Mouse (Mus musculus) ES-E14 (cell line): ENCODE results near the gene Dand5. TPM values are rescaled to one million over a fixed set of nuclear protein-coding genes. Genes with fewer than 3 reads are reported as not detected.

Experiments used
- DNase-seq: peaks from one replicate; pipeline ENCODE4 v3.0.0-alpha.2; 2013; ENCODE audit warnings: low read depth, low spot score
- H3K27ac ChIP-seq: 2 replicates; pipeline ENCODE4 v1.5.1; 2012; ENCODE audit warnings: low read depth, mild to moderate bottlenecking, low read length, moderate library complexity, mixed read lengths; ENCODE audit not compliant: poor library complexity, insufficient read depth, severe bottlenecking
- H3K36me3 ChIP-seq: 2 replicates; pipeline ENCODE4 v1.6.1; 2012; ENCODE audit warnings: mild to moderate bottlenecking, low read length, moderate library complexity, mixed read lengths; ENCODE audit not compliant: control insufficient read depth, poor library complexity, insufficient read depth, severe bottlenecking
- H3K4me1 ChIP-seq, 2 experiments: fragments of 150-350 bp in 1 of 2; sonication (generic) in 1 of 2; 2 replicates each; pipeline ENCODE4 v1.6.1; 2012; ENCODE audit warnings: low read length in 2 of 2, mild to moderate bottlenecking in 1 of 2, mixed read lengths in 1 of 2; ENCODE audit not compliant: control insufficient read depth in 2 of 2, insufficient read depth in 2 of 2, poor library complexity in 1 of 2
- H3K4me3 ChIP-seq, 2 experiments: fragments of 150-350 bp in 1 of 2; sonication (generic) in 1 of 2; 2 replicates each; pipeline ENCODE4 v1.5.1; 2012; ENCODE audit warnings: low read length in 2 of 2, low read depth in 1 of 2, mild to moderate bottlenecking in 1 of 2, mixed read lengths in 1 of 2; ENCODE audit not compliant: insufficient read depth in 1 of 2, poor library complexity in 1 of 2, severe bottlenecking in 1 of 2
- H3K9ac ChIP-seq: 2 replicates; pipeline ENCODE4 v1.6.1; 2012; ENCODE audit warnings: low read depth, mild to moderate bottlenecking, low read length, mixed read lengths; ENCODE audit not compliant: poor library complexity, insufficient read depth, severe bottlenecking
- H3K9me3 ChIP-seq: fragments of 150-350 bp; sonication (generic); 2 replicates; pipeline ENCODE4 v1.6.1; 2012; ENCODE audit warnings: low read depth, mild to moderate bottlenecking, low read length; ENCODE audit not compliant: control insufficient read depth, insufficient read depth
- CHD2 ChIP-seq: IDR thresholded peaks from 2 replicates; pipeline ENCODE4 v1.6.1; 2014; ENCODE audit warnings: mild to moderate bottlenecking, low read depth, low read length, inconsistent platforms
- HCFC1 ChIP-seq: IDR thresholded peaks from 2 replicates; pipeline ENCODE4 v1.6.1; 2012; ENCODE audit warnings: low read length, inconsistent platforms, borderline replicate concordance; ENCODE audit not compliant: insufficient read depth
- MAFK ChIP-seq: IDR thresholded peaks from 2 replicates; pipeline ENCODE4 v1.6.1; 2014; ENCODE audit warnings: mild to moderate bottlenecking, low read depth, low read length, inconsistent platforms; ENCODE audit not compliant: insufficient read depth
- ZC3H11A ChIP-seq: IDR thresholded peaks from 2 replicates; pipeline ENCODE4 v1.6.1; 2012; ENCODE audit warnings: low read depth, mild to moderate bottlenecking, inconsistent platforms, low read length, borderline replicate concordance
- ZNF384 ChIP-seq: IDR thresholded peaks from 2 replicates; pipeline ENCODE4 v1.6.1; 2012; ENCODE audit warnings: low read depth, low read length, inconsistent platforms
- in situ Hi-C, 2 experiments: fragments of 600-800 bp; cut with MboI; formaldehyde crosslinking; loops; one replicate each; pipeline ENCODE4 v1.15.1; 2025; ENCODE audit warnings: low sequenced_read_pairs in 2 of 2, inconsistent platforms in 1 of 2; ENCODE audit not compliant: unreplicated experiment in 2 of 2
- total RNA-seq: library from RNA; depleted of rRNA; stranded (reverse); fragments of 300-350 nt; gene quantifications from 2 replicates; pipeline ENCODE4 v1.2.3, GENCODE M21; 2012; rRNA removed

Gene Dand5
- total RNA-seq: 1.0 and 1.4 TPM in 2 replicates

GRCm38 (mm10) chr8:84822723-84823122 is at the start of gene Dand5:
Gene Dand5 (minus strand): TSS chr8:84822823.
- DNase-seq: no peak
- no peaks in the 10 kb centered on the region for H3K9me3 ChIP-seq
- in situ Hi-C loops: no loop called here
- H3K27ac ChIP-seq: no peak within 1 kb of the TSS
- H3K4me3 ChIP-seq: no peak within 1 kb of the TSS
- no peak within 1 kb of the TSS for H3K9ac ChIP-seq
- no peaks in the 10 kb centered on the region for H3K36me3 ChIP-seq
- TF ChIP-seq CHD2 (no peak), ZC3H11A (no peak), MAFK (no peak), ZNF384 (no peak), HCFC1 (no peak)
- no peaks in the 10 kb centered on the region for H3K4me1 ChIP-seq

GRCm38 (mm10) chr8:84871376-84872308 is 49.0 kb upstream of the Dand5 start, which contains the start of gene Syce2:
Gene Syce2 (plus strand): TSS chr8:84872111.
- 0 out of 4 replicates have a peak, but pooled peaks cover 0 to 2% of the 10 kb centered on the region in 2 experiments for H3K4me1 ChIP-seq
- peak within 1 kb of the TSS; percentile 67 for H3K9ac ChIP-seq
- 0 out of 2 replicates have a peak within 1 kb of the TSS, but pooled peaks have one; percentile 33 for H3K27ac ChIP-seq
- no peaks in the 10 kb centered on the region for H3K9me3 ChIP-seq
- in situ Hi-C loops: no loop called here
- peak within 1 kb of the TSS; percentile 64 to 68 for H3K4me3 ChIP-seq
- peak; percentile 62 for DNase-seq
- H3K36me3 ChIP-seq: peaks cover 30% of the 10 kb centered on the region
- TF ChIP-seq ZC3H11A: no peak
- no peak for TF ChIP-seq MAFK
- no peak for TF ChIP-seq CHD2
- no peak for TF ChIP-seq HCFC1
- TF ChIP-seq ZNF384: no peak

DNA sequence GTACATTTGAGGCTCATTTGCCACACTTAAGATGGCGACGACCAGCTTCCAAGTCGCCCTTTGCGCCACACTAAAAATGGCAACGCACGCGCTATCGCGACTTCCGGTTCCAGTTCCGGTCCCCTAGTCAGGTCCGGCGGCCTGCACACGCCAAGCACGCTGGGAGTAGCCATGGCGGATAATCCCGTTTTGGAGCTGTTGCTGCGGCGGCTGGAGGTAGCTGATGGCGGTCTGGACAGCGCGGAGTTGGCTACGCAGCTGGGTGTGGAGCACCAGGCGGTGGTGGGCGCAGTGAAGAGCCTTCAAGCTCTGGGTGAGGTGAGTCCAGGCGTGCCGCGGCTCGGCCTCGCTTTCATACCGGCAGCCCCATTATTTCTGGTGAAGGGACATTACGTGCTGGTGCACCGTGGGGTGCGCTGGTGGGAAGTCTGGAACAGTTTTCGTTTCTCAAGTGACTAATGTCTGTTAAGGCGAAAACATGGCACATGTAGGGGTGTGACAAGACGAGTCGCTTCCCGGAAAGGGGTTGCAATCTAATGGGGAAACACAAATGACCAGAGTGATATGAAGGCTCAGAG is 34.3 kb upstream of the Dand5 start, which contains the start of gene Farsa:
Gene Farsa, plus strand, starts transcription at position 126 of the 578 bp plus-strand sequence.
- in situ Hi-C loops: no loop called here
- DNase-seq: peak; percentile 91
- Histone ChIP-seq H3K9me3 (no peaks in the 10 kb centered on the region), H3K27ac (peak within 1 kb of the TSS; percentile 35; the same call in 1 of the 2 replicates), H3K36me3 (peaks cover 21% of the 10 kb centered on the region), H3K4me1 (peaks cover 0 to 8% of the 10 kb centered on the region in 2 experiments; a peak in 2 of 4 replicates), H3K9ac (peak within 1 kb of the TSS; percentile 91), H3K4me3 (peak within 1 kb of the TSS; percentile 84 to 98)
- TF ChIP-seq HCFC1 (peak; percentile 97), ZNF384 (no peak)

- H3K27ac ChIP-seq: no peak overlapping the region
- H3K4me3 ChIP-seq: peak overlapping the region in 1 of 2 experiments; percentile 98; a peak in 1 of 4 replicates
- in situ Hi-C loops: no loop called here
These were observed 33.8 kb upstream of the Dand5 start for GRCm38 (mm10) chr8:84856434-84856833.

More at GRCm38 (mm10) chr8:84856434-84856833, 33.8 kb upstream of the Dand5 start:
- H3K36me3 ChIP-seq: peaks cover 17% of the 10 kb centered on the region
- H3K9me3 ChIP-seq: no peaks in the 10 kb centered on the region
- no peak overlapping the region for H3K9ac ChIP-seq
- H3K4me1 ChIP-seq: peaks cover 0 to 8% of the 10 kb centered on the region in 2 experiments; a peak in 2 of 4 replicates
- no peak for TF ChIP-seq CHD2
- TF ChIP-seq ZC3H11A: no peak
- TF ChIP-seq HCFC1: no peak
- TF ChIP-seq ZNF384: no peak
- no peak for TF ChIP-seq MAFK
- DNase-seq: no peak
